Mouse (Mus musculus) cerebellum, adult 11-12 months (tissue): ENCODE measurements around the gene Sly.
"Not testable (repeated sequence)": the region's sequence is repeated elsewhere in the genome, so short reads cannot be mapped to it uniquely, and the experiment has no call there.

ENCODE experiments used
- DNase-seq: peaks from one replicate; pipeline ENCODE4 v3.0.0; 2022

Sly gene

GRCm38 (mm10) chrY:57186888-57187287 lies at the start of gene Sly:
Gene Sly, plus strand, starts transcription at chrY:57187188.
- not testable (repeated sequence) for DNase-seq
